ENCODE assay signal across 17 mouse cellular contexts in genomic region chr15:98971576-98972320, GRCm38 (mm10). TPM values are rescaled to one million over a fixed set of nuclear protein-coding genes. Genes with fewer than 3 reads are reported as not detected.
DNase-seq lines count a peak whose midpoint lies in the region; ATAC-seq and TF ChIP-seq lines count a peak whose summit lies in the region.
"Not testable (repeated sequence)": the region's sequence is repeated elsewhere in the genome, so short reads cannot be mapped to it uniquely, and the experiment has no call there.
"Had no signal": no experiment of that assay in that cellular context is flagged by ENCODE, and none has a peak within 500 bp of the region (broad histone marks: within the 10 kb centered on the region; RNA-seq: fewer than 3 reads in every experiment).

No protein-coding gene starts in this region.

- peak; percentile 63 for DNase-seq in brain, adult 2 months (ENCODE audit: low read depth, low spot score)
- DNase-seq in forebrain, postnatal 0 days = peak; percentile 77
- DNase-seq in hindbrain, embryonic 14.5 days (ENCODE audit: low spot score) = not testable (repeated sequence)
- peak; percentile 76 for DNase-seq in layer of hippocampus, adult 9-11 months
- DNase-seq in right cerebral cortex, adult 18-20 months = peak; percentile 51

- not testable (repeated sequence) for ATAC-seq in embryonic facial prominence, embryonic 13.5 days (ENCODE audit: insufficient number of reproducible peaks, insufficient read depth, low FRiP score, low TSS enrichment, low read depth)
- peak; percentile 67 for ATAC-seq in forebrain, postnatal 0 days
- ATAC-seq in hindbrain, embryonic 14.5 days (ENCODE audit: low FRiP score) = peak; percentile 55
- peak; percentile 72 for ATAC-seq in midbrain, embryonic 16.5 days

- H3K9me3 ChIP-seq in embryonic facial prominence, embryonic 13.5 days; forebrain, postnatal 0 days (ENCODE audit: low read length); hindbrain, embryonic 14.5 days (ENCODE audit: control insufficient read depth, low read length); midbrain, embryonic 16.5 days (replicated peaks; ENCODE audit: control insufficient read depth, low read length, poor library complexity, severe bottlenecking): not testable (repeated sequence)

- WGBS in embryonic facial prominence, embryonic 13.5 days = 67% methylated on average over 15 of the region's 15 CpGs
- WGBS in forebrain, postnatal 0 days = 45% methylated on average over 15 of the region's 15 CpGs
- WGBS in hindbrain, embryonic 14.5 days = 48% methylated on average over 15 of the region's 15 CpGs
- WGBS in midbrain, embryonic 16.5 days = 36% methylated on average over 15 of the region's 15 CpGs

- H3K4me1 ChIP-seq in embryonic facial prominence, embryonic 13.5 days = peaks cover 45% of the 10 kb centered on the region
- peaks cover 36% of the 10 kb centered on the region for H3K4me1 ChIP-seq in forebrain, postnatal 0 days (ENCODE audit: insufficient read depth)
- peaks cover 50% of the 10 kb centered on the region for H3K4me1 ChIP-seq in hindbrain, embryonic 14.5 days (replicated peaks; ENCODE audit: control insufficient read depth, insufficient read depth, low read length)
- H3K4me1 ChIP-seq in midbrain, embryonic 16.5 days (ENCODE audit: control insufficient read depth, insufficient read depth, low read length) = peaks cover 52% of the 10 kb centered on the region

- 0 out of 2 replicates have a peak overlapping the region, but pooled peaks have one; percentile 1 for H3K4me2 ChIP-seq in embryonic facial prominence, embryonic 13.5 days
- H3K4me2 ChIP-seq in forebrain, postnatal 0 days (ENCODE audit: low read depth) = peak overlapping the region; percentile 43
- peak overlapping the region; percentile 48 for H3K4me2 ChIP-seq in hindbrain, embryonic 14.5 days (replicated peaks)
- H3K4me2 ChIP-seq in midbrain, embryonic 16.5 days (ENCODE audit: low read length) = peak overlapping the region; percentile 70

- not testable (repeated sequence) for H3K27me3 ChIP-seq in embryonic facial prominence, embryonic 13.5 days; forebrain, postnatal 0 days (ENCODE audit: insufficient read depth, low read length); hindbrain, embryonic 14.5 days (ENCODE audit: control insufficient read depth, insufficient read depth, low read length); midbrain, embryonic 16.5 days (ENCODE audit: control insufficient read depth, insufficient read depth, low read depth, low read length)

- not testable (repeated sequence) for H3K36me3 ChIP-seq in embryonic facial prominence, embryonic 13.5 days; forebrain, postnatal 0 days (ENCODE audit: insufficient read depth); hindbrain, embryonic 14.5 days (replicated peaks; ENCODE audit: control insufficient read depth, insufficient read depth); midbrain, embryonic 16.5 days (ENCODE audit: control insufficient read depth, insufficient read depth, low read length)

- peak overlapping the region; percentile 60 for H3K27ac ChIP-seq in embryonic facial prominence, embryonic 13.5 days
- peak overlapping the region; percentile 98 for H3K27ac ChIP-seq in forebrain, postnatal 0 days (ENCODE audit: low read depth, low read length)
- peak overlapping the region; percentile 99 for H3K27ac ChIP-seq in hindbrain, embryonic 14.5 days
- peak overlapping the region; percentile 100 for H3K27ac ChIP-seq in midbrain, embryonic 16.5 days (ENCODE audit: low read length)

- TF ChIP-seq CTCF in forebrain, postnatal 0 days (IDR thresholded peaks at IDR 0.05; ENCODE audit: low read depth) = not testable (repeated sequence)

- not testable (repeated sequence) for H3K9ac ChIP-seq in embryonic facial prominence, embryonic 13.5 days
- H3K9ac ChIP-seq in forebrain, postnatal 0 days = peak overlapping the region; percentile 61
- peak overlapping the region; percentile 51 for H3K9ac ChIP-seq in hindbrain, embryonic 14.5 days
- peak overlapping the region; percentile 73 for H3K9ac ChIP-seq in midbrain, embryonic 16.5 days (ENCODE audit: low read depth, low read length)

- H3K4me3 ChIP-seq in embryonic facial prominence, embryonic 13.5 days = not testable (repeated sequence)
- peak overlapping the region; percentile 16 for H3K4me3 ChIP-seq in forebrain, postnatal 0 days (ENCODE audit: low read depth, low read length)
- peak overlapping the region; percentile 10 for H3K4me3 ChIP-seq in hindbrain, embryonic 14.5 days (replicated peaks; ENCODE audit: low read length)
- H3K4me3 ChIP-seq in midbrain, embryonic 16.5 days (ENCODE audit: low read depth, low read length) = peak overlapping the region; percentile 33

RNA-seq across cellular contexts. Expression of gene Tuba1a, which starts 18.2 kb away (rescaled TPM):
- 1,291 and 1,480 TPM in 2 replicates for polyA plus RNA-seq in embryonic facial prominence, embryonic 13.5 days (2015; fragmentation: Nextera tagmentation; extraction: Ambion mirVana)
- total RNA-seq in forebrain, postnatal 0 days (2014; rRNA removed) = 18,820 and 21,160 TPM in 2 replicates
- 18,258 and 23,279 TPM in 2 replicates for polyA plus RNA-seq in forebrain, postnatal 0 days (2015; fragmentation: Nextera tagmentation; extraction: Ambion mirVana)
- polyA plus RNA-seq in hindbrain, embryonic 14.5 days (2014; fragmentation: Nextera tagmentation; extraction: Ambion mirVana) = 14,408 and 15,410 TPM in 2 replicates
- polyA plus RNA-seq in midbrain, embryonic 16.5 days (2015; fragmentation: Nextera tagmentation; extraction: Ambion mirVana) = 17,735 and 17,910 TPM in 2 replicates

RNA-seq across cellular contexts. Expression of gene Gm49450, which starts 18.4 kb away (rescaled TPM):
- polyA plus RNA-seq in embryonic facial prominence, embryonic 13.5 days (2015; fragmentation: Nextera tagmentation; extraction: Ambion mirVana) = not detected in 2 replicates
- 1,610 and 2,499 TPM in 2 replicates for total RNA-seq in forebrain, postnatal 0 days (2014; rRNA removed)
- not detected in 2 replicates for polyA plus RNA-seq in forebrain, postnatal 0 days (2015; fragmentation: Nextera tagmentation; extraction: Ambion mirVana)
- polyA plus RNA-seq in hindbrain, embryonic 14.5 days (2014; fragmentation: Nextera tagmentation; extraction: Ambion mirVana) = not detected in 2 replicates
- not detected in 2 replicates for polyA plus RNA-seq in midbrain, embryonic 16.5 days (2015; fragmentation: Nextera tagmentation; extraction: Ambion mirVana)
- total RNA-seq: adrenal gland, postnatal 25 days; gastrocnemius, postnatal 14 days; heart, adult 8-10 months; heart, postnatal 25 days; layer of hippocampus, postnatal 14 days; left cerebral cortex, postnatal 25 days; liver, adult 2 months had no signal
- polyA plus RNA-seq: activated CD4-positive, CD25-positive, alpha-beta regulatory T cell, adult 4 months; embryonic facial prominence, embryonic 15.5 days; intestine, postnatal 0 days had no signal

RNA-seq across cellular contexts. Expression of gene Tuba1b, which starts 37.4 kb away (rescaled TPM):
- 1,422 and 1,651 TPM in 2 replicates for polyA plus RNA-seq in embryonic facial prominence, embryonic 13.5 days (2015; fragmentation: Nextera tagmentation; extraction: Ambion mirVana)
- 1,927 and 1,958 TPM in 2 replicates for total RNA-seq in forebrain, postnatal 0 days (2014; rRNA removed)
- 1,265 and 1,341 TPM in 2 replicates for polyA plus RNA-seq in forebrain, postnatal 0 days (2015; fragmentation: Nextera tagmentation; extraction: Ambion mirVana)
- 1,223 and 1,455 TPM in 2 replicates for polyA plus RNA-seq in hindbrain, embryonic 14.5 days (2014; fragmentation: Nextera tagmentation; extraction: Ambion mirVana)
- polyA plus RNA-seq in midbrain, embryonic 16.5 days (2015; fragmentation: Nextera tagmentation; extraction: Ambion mirVana) = 1,165 and 1,361 TPM in 2 replicates

RNA-seq across cellular contexts. Expression of gene Lmbr1l, which starts 53.7 kb away (rescaled TPM):
- polyA plus RNA-seq in embryonic facial prominence, embryonic 13.5 days (2015; fragmentation: Nextera tagmentation; extraction: Ambion mirVana) = 26.8 and 27.8 TPM in 2 replicates
- 44.1 and 59.3 TPM in 2 replicates for total RNA-seq in forebrain, postnatal 0 days (2014; rRNA removed)
- 20.1 and 22.4 TPM in 2 replicates for polyA plus RNA-seq in forebrain, postnatal 0 days (2015; fragmentation: Nextera tagmentation; extraction: Ambion mirVana)
- 6.4 and 8.1 TPM in 2 replicates for polyA plus RNA-seq in hindbrain, embryonic 14.5 days (2014; fragmentation: Nextera tagmentation; extraction: Ambion mirVana)
- polyA plus RNA-seq in midbrain, embryonic 16.5 days (2015; fragmentation: Nextera tagmentation; extraction: Ambion mirVana) = 27.9 and 33.5 TPM in 2 replicates

RNA-seq across cellular contexts. Expression of gene Tuba1c, which starts 57.9 kb away (rescaled TPM):
- 109 and 124 TPM in 2 replicates for polyA plus RNA-seq in embryonic facial prominence, embryonic 13.5 days (2015; fragmentation: Nextera tagmentation; extraction: Ambion mirVana)
- 22.1 and 24.9 TPM in 2 replicates for total RNA-seq in forebrain, postnatal 0 days (2014; rRNA removed)
- 16.4 and 18.8 TPM in 2 replicates for polyA plus RNA-seq in forebrain, postnatal 0 days (2015; fragmentation: Nextera tagmentation; extraction: Ambion mirVana)
- polyA plus RNA-seq in hindbrain, embryonic 14.5 days (2014; fragmentation: Nextera tagmentation; extraction: Ambion mirVana) = 21.7 and 24.2 TPM in 2 replicates
- polyA plus RNA-seq in midbrain, embryonic 16.5 days (2015; fragmentation: Nextera tagmentation; extraction: Ambion mirVana) = 11.6 and 12.5 TPM in 2 replicates

Comparison
In these comparisons a context has a peak if more than half of its experiments do, and no peak if none do; other contexts are left out.
1. H3K4me2 ChIP-seq: peak in every context shown above with its lines; median percentile 70 in midbrain, embryonic 16.5 days; 48 in hindbrain, embryonic 14.5 days; 43 in forebrain, postnatal 0 days; 1 in embryonic facial prominence, embryonic 13.5 days.